Mouse (Mus musculus): ENCODE results near the gene Cryl1. TPM values are rescaled to one million over a fixed set of nuclear protein-coding genes. Genes with fewer than 3 reads are reported as not detected.

Gene Cryl1
- total RNA-seq, 4 experiments from 2014 or later = 16.0 to 22.1 (median 20.4) TPM

- DNase-seq (ENCODE audit: low spot score in 2 of 2) = no peak
Measured at GRCm38 (mm10) chr14:57375205-57375604, 23.1 kb downstream of the Cryl1 start.

GRCm38 (mm10) chr14:57372348-57373102, 25.8 kb downstream of the Cryl1 start:
- peak; percentile 18 to 46 for DNase-seq (ENCODE audit: low spot score in 2 of 2)

GRCm38 (mm10) chr14:57367327-57367726, 31.0 kb downstream of the Cryl1 start:
- DNase-seq (ENCODE audit: low spot score in 2 of 2) = no peak

- DNase-seq (ENCODE audit: low spot score in 2 of 2) = no peak
Measured at GRCm38 (mm10) chr14:57366724-57367123, 31.6 kb downstream of the Cryl1 start.

GRCm38 (mm10) chr14:57365341-57365740, 33.0 kb downstream of the Cryl1 start:
- DNase-seq (ENCODE audit: low spot score in 2 of 2) = no peak

- DNase-seq (ENCODE audit: low spot score in 2 of 2) = no peak
Measured at GRCm38 (mm10) chr14:57363833-57364232, 34.5 kb downstream of the Cryl1 start.

GRCm38 (mm10) chr14:57362726-57363660, 35.3 kb downstream of the Cryl1 start:
- DNase-seq (ENCODE audit: low spot score in 2 of 2) = peak; percentile 42 to 70

- DNase-seq (ENCODE audit: low spot score in 2 of 2) = no peak
Measured at GRCm38 (mm10) chr14:57357030-57357429, 41.3 kb downstream of the Cryl1 start.

- no peak for DNase-seq (ENCODE audit: low spot score in 2 of 2)
Measured at GRCm38 (mm10) chr14:57351521-57352235, 46.7 kb downstream of the Cryl1 start.

- DNase-seq (ENCODE audit: low spot score in 2 of 2) = no peak
Measured at GRCm38 (mm10) chr14:57349955-57350354, 48.4 kb downstream of the Cryl1 start.

- no peak for DNase-seq (ENCODE audit: low spot score in 2 of 2)
Measured at GRCm38 (mm10) chr14:57348155-57348554, 50.2 kb downstream of the Cryl1 start.

- DNase-seq (ENCODE audit: low spot score in 2 of 2) = no peak
Measured at GRCm38 (mm10) chr14:57346135-57346534, 52.2 kb downstream of the Cryl1 start.

GRCm38 (mm10) chr14:57344781-57345492, 53.4 kb downstream of the Cryl1 start:
- DNase-seq (ENCODE audit: low spot score in 2 of 2) = no peak

GRCm38 (mm10) chr14:57343057-57343750, 55.1 kb downstream of the Cryl1 start:
- no peak for DNase-seq (ENCODE audit: low spot score in 2 of 2)

GRCm38 (mm10) chr14:57342316-57343055, 55.8 kb downstream of the Cryl1 start:
- no peak for DNase-seq (ENCODE audit: low spot score in 2 of 2)

- no peak for DNase-seq (ENCODE audit: low spot score in 2 of 2)
Measured at GRCm38 (mm10) chr14:57338666-57339065, 59.7 kb downstream of the Cryl1 start.

- DNase-seq (ENCODE audit: low spot score in 2 of 2) = no peak
Measured at GRCm38 (mm10) chr14:57334833-57335232, 63.5 kb downstream of the Cryl1 start.

GRCm38 (mm10) chr14:57332503-57332902, 65.8 kb downstream of the Cryl1 start:
- no peak for DNase-seq (ENCODE audit: low spot score in 2 of 2)

- no peak for DNase-seq (ENCODE audit: low spot score in 2 of 2)
Measured at GRCm38 (mm10) chr14:57331097-57331496, 67.2 kb downstream of the Cryl1 start.

- no peak for DNase-seq (ENCODE audit: low spot score in 2 of 2)
Measured at GRCm38 (mm10) chr14:57329600-57329999, 68.7 kb downstream of the Cryl1 start.

All from left cerebral cortex, adult 8-10 months (tissue).